ENCODE assay signal across 19 mouse cellular contexts in genomic region chr9:116452050-116452449, GRCm38 (mm10).
A peak's percentile ranks its signal among the peaks of the same experiment; 100 is the strongest.
DNase-seq lines count a peak whose midpoint lies in the region; TF ChIP-seq lines count a peak whose summit lies in the region.
"Had no signal": no experiment of that assay in that cellular context is flagged by ENCODE, and none has a peak within 500 bp of the region (broad histone marks: within the 10 kb centered on the region; RNA-seq: fewer than 3 reads in every experiment).

No protein-coding gene starts in this region.

- no peak overlapping the region for H3K4me3 ChIP-seq in left cerebral cortex, adult 2 months
- H3K4me3 ChIP-seq: embryonic facial prominence, embryonic 13.5 days; hindbrain, embryonic 10.5 days; midbrain, embryonic 12.5 days; neural tube, embryonic 13.5 days had no signal

- no peak overlapping the region for H3K27ac ChIP-seq in left cerebral cortex, adult 2 months
- H3K27ac ChIP-seq: embryonic facial prominence, embryonic 13.5 days; hindbrain, embryonic 10.5 days; kidney, postnatal 0 days; liver, embryonic 14.5 days; macrophage; midbrain, embryonic 12.5 days; neural tube, embryonic 13.5 days; stomach, postnatal 0 days had no signal

- intact Hi-C loops in heart, postnatal 36 days (cut with DNase I): no loop called here
- intact Hi-C loops in left cerebral cortex, postnatal 4 days (cut with DNase I): no loop called here
- intact Hi-C loops in left cerebral cortex, adult 2 months (cut with DNase I): no loop called here

- peak; percentile 33 for DNase-seq in heart, adult 11 months
- DNase-seq in heart, postnatal 36 days: no peak
- peak; percentile 41 to 53 for DNase-seq in left cerebral cortex, adult 18-20 months (ENCODE audit: low spot score in 2 of 2)
- no peak for DNase-seq in left cerebral cortex, postnatal 4 days
- peak; percentile 15 to 20 for DNase-seq in left cerebral cortex, adult 2 months (ENCODE audit: extremely low spot score in 1 of 2, low spot score in 2 of 2)
- DNase-seq in right cerebral cortex, postnatal 25 days: peak; percentile 17
- DNase-seq in adrenal gland, postnatal 14 days: no peak
- no peak for DNase-seq in adrenal gland, adult 8-10 months
- DNase-seq: cerebellum, adult 9-11 months; gastrocnemius, postnatal 25 days; kidney, adult 18-20 months had no signal

- TF ChIP-seq CTCF in left cerebral cortex, adult 2 months (IDR thresholded peaks at IDR 0.05): no peak

Comparison
In these comparisons a context has a peak if more than half of its experiments do, and no peak if none do; other contexts are left out.
1. DNase-seq: peak in heart, adult 11 months (single experiment), left cerebral cortex, adult 18-20 months (2 of 2), left cerebral cortex, adult 2 months (2 of 2) and right cerebral cortex, postnatal 25 days (single experiment); none in heart, postnatal 36 days (0 of 2), left cerebral cortex, postnatal 4 days (single experiment), adrenal gland, postnatal 14 days (single experiment) and adrenal gland, adult 8-10 months (single experiment).